In the genomic region with DNA sequence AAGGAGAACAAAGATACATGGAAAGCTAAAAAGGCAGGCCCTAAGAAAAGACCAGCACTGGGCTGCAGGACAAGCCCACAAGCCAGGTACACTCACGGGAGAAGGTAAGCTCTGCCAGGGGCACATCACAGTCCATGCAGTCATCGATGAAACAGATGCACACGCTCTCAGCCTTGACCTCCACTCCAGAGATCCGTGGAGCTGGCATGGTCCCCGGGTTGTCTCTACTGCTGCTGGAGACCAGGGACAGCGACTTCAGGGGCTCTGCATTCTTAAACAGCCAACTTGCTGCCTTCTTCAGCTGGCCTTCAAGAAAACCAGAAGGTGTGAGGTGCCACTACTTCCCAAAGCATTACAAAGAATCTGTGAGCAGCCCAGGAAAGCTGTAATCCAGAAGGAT, we compare ENCODE assay signal across 20 mouse cellular contexts.
"Had no signal": no experiment of that assay in that cellular context is flagged by ENCODE, and none has a peak within 500 bp of the region (broad histone marks: within the 10 kb centered on the region; RNA-seq: fewer than 3 reads in every experiment).

No protein-coding gene starts in this region.

- H3K9me3 ChIP-seq: kidney, embryonic 15.5 days; limb, embryonic 13.5 days; liver, embryonic 12.5 days; liver, embryonic 15.5 days; lung, embryonic 15.5 days; megakaryocyte, embryonic 14.5 days; midbrain, embryonic 10.5 days; midbrain, embryonic 13.5 days; neural tube, embryonic 13.5 days had no signal

- H3K4me2 ChIP-seq: kidney, embryonic 15.5 days; limb, embryonic 13.5 days; liver, embryonic 12.5 days; liver, embryonic 15.5 days; lung, embryonic 15.5 days; midbrain, embryonic 13.5 days; neural tube, embryonic 13.5 days had no signal

- ATAC-seq: liver, embryonic 12.5 days; midbrain, embryonic 13.5 days; midbrain, embryonic 16.5 days had no signal

- H3K9ac ChIP-seq: kidney, embryonic 15.5 days; limb, embryonic 13.5 days; liver, embryonic 12.5 days; liver, embryonic 15.5 days; lung, embryonic 15.5 days; midbrain, embryonic 13.5 days; neural tube, embryonic 13.5 days had no signal

- DNase-seq: kidney, postnatal 10 days; kidney, postnatal 36 days; left cerebral cortex, postnatal 4 days; liver; lung, adult 18-20 months; lung, postnatal 10 days; lung, postnatal 36 days; thymus, adult 18-20 months; thymus, postnatal 36 days had no signal

- H3K4me3 ChIP-seq: kidney, embryonic 15.5 days; limb, embryonic 13.5 days; liver, embryonic 12.5 days; liver, embryonic 15.5 days; lung, embryonic 15.5 days; megakaryocyte, embryonic 14.5 days; midbrain, embryonic 10.5 days; midbrain, embryonic 13.5 days; myocyte; neural tube, embryonic 13.5 days had no signal

- H3K27ac ChIP-seq: limb, embryonic 13.5 days; liver, embryonic 12.5 days; liver, embryonic 15.5 days; lung, embryonic 15.5 days; midbrain, embryonic 10.5 days; midbrain, embryonic 13.5 days; neural tube, embryonic 13.5 days had no signal

- H3K4me1 ChIP-seq: liver, embryonic 12.5 days; lung, embryonic 15.5 days; midbrain, embryonic 13.5 days; neural tube, embryonic 13.5 days had no signal

- H3K27me3 ChIP-seq: kidney, embryonic 15.5 days; limb, embryonic 13.5 days; liver, embryonic 12.5 days; liver, embryonic 15.5 days; lung, embryonic 15.5 days; megakaryocyte, embryonic 14.5 days; midbrain, embryonic 13.5 days; neural tube, embryonic 13.5 days had no signal
